Mouse (Mus musculus) erythroblast, embryonic 14.5 days (primary cell): Measurements from ENCODE around the gene Orm1.

Experiments used
- GATA1 ChIP-seq: IDR thresholded peaks from 2 replicates; pipeline ENCODE4 v1.6.1; 2012; ENCODE audit warnings: low read length, inconsistent platforms, mixed read lengths
- TAL1 ChIP-seq: IDR thresholded peaks from 3 replicates; pipeline ENCODE4 v1.6.1; 2012; ENCODE audit warnings: low read length, inconsistent platforms, mixed read lengths

DNA sequence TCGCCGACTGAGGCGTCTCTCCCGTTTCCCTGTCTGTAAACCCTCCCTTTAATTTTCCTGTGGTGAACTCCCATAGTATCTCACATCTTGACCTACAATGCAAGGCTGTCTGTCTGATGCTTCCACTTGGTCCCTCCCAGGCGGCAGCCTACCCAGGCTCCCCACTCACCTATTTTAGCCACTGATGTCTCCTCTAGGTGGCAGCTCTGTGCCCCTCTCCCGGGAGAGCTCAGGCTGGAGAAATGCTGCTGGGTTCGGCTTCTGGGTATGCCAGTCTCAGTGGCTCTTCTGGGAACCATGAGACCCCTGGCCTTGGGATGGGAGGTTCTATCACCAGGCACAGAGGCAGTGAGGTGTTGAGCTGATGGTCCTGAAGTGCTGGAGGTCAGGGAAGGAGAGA is 33.1 kb downstream of the Orm1 start:
- TF ChIP-seq TAL1 (no peak), GATA1 (no peak)
